Mouse (Mus musculus): ENCODE results near the gene Thy1. TPM values are rescaled to one million over a fixed set of nuclear protein-coding genes. Genes with fewer than 3 reads are reported as not detected.
A peak's percentile ranks its signal among the peaks of the same experiment; 100 is the strongest.

Thy1 gene
- polyA plus RNA-seq (2017; shearing (Covaris generic)) = 100 to 1,000 TPM; 179 to 228 (median 209) TPM

GRCm38 (mm10) chr9:44042836-44043707, at the start of gene Thy1:
Gene Thy1, plus strand, starts transcription at chr9:44043384.
- ATAC-seq = peak; percentile 46

- no peak for ATAC-seq
These were observed 45.5 kb upstream of the Thy1 start for GRCm38 (mm10) chr9:43997681-43998080.

- no peak for ATAC-seq
These were observed 44.3 kb upstream of the Thy1 start for GRCm38 (mm10) chr9:43998851-43999250.

- ATAC-seq = no peak
These were observed 38.8 kb upstream of the Thy1 start for GRCm38 (mm10) chr9:44004362-44004761.

- no peak for ATAC-seq
These were observed 37.9 kb upstream of the Thy1 start for GRCm38 (mm10) chr9:44005305-44005704.

- ATAC-seq = no peak
These were observed 35.9 kb upstream of the Thy1 start for GRCm38 (mm10) chr9:44007323-44007722.

GRCm38 (mm10) chr9:44007991-44008390, 35.2 kb upstream of the Thy1 start:
- ATAC-seq = no peak

- no peak for ATAC-seq
These were observed 32.3 kb upstream of the Thy1 start for GRCm38 (mm10) chr9:44010900-44011299.

- ATAC-seq = no peak
These were observed 31.5 kb upstream of the Thy1 start for GRCm38 (mm10) chr9:44011668-44012067.

- no peak for ATAC-seq
These were observed 31.0 kb upstream of the Thy1 start for GRCm38 (mm10) chr9:44012164-44012563.

- peak; percentile 48 for ATAC-seq
These were observed 30.4 kb upstream of the Thy1 start for GRCm38 (mm10) chr9:44012761-44013301.

GRCm38 (mm10) chr9:44013781-44014180, 29.4 kb upstream of the Thy1 start:
- ATAC-seq = no peak

GRCm38 (mm10) chr9:44016304-44016703, 26.9 kb upstream of the Thy1 start:
- no peak for ATAC-seq

GRCm38 (mm10) chr9:44017846-44018245, 25.3 kb upstream of the Thy1 start:
- ATAC-seq = peak; percentile 54

GRCm38 (mm10) chr9:44020001-44020400, 23.2 kb upstream of the Thy1 start:
- ATAC-seq = peak; percentile 52

GRCm38 (mm10) chr9:44022100-44022847, 20.9 kb upstream of the Thy1 start:
- peak; percentile 67 for ATAC-seq

GRCm38 (mm10) chr9:44024096-44024495, 19.1 kb upstream of the Thy1 start:
- no peak for ATAC-seq

- peak; percentile 19 for ATAC-seq
These were observed 13.5 kb upstream of the Thy1 start for GRCm38 (mm10) chr9:44029580-44030236.

- no peak for ATAC-seq
These were observed 12.5 kb upstream of the Thy1 start for GRCm38 (mm10) chr9:44030646-44031045.

GRCm38 (mm10) chr9:44031079-44031478, 12.1 kb upstream of the Thy1 start:
- peak; percentile 79 for ATAC-seq

- no peak for ATAC-seq
These were observed 11.2 kb upstream of the Thy1 start for GRCm38 (mm10) chr9:44031946-44032345.

- no peak for ATAC-seq
These were observed 9.9 kb upstream of the Thy1 start for GRCm38 (mm10) chr9:44033317-44033716.

Data from inflammation-experienced regulatory T-cells, adult 6 months (primary cell).